Mouse (Mus musculus) heart, postnatal 0 days (tissue): Measurements from ENCODE around the gene Ttc8. TPM values are rescaled to one million over a fixed set of nuclear protein-coding genes. Genes with fewer than 3 reads are reported as not detected.

Experiments
- ATAC-seq: fragments of 200-750 bp; cut with Nextera tagmentation; 2 replicates; pipeline ENCODE4 v1.8.0; 2017; ENCODE audit warnings: low read depth, moderate number of reproducible peaks, moderate library complexity; ENCODE audit not compliant: insufficient read depth
- DNase-seq: peaks from one replicate; pipeline ENCODE4 v3.0.0-alpha.2; 2016; ENCODE audit warnings: low spot score
- H3K27ac ChIP-seq: fragments of 300-500 bp; sonication (generic); 2 replicates; pipeline ENCODE4 v1.5.1; 2014; ENCODE audit warnings: low read depth, mild to moderate bottlenecking
- H3K27me3 ChIP-seq: fragments of 300-500 bp; sonication (generic); 2 replicates; pipeline ENCODE4 v1.6.1; 2014; ENCODE audit warnings: low read length, mixed read lengths; ENCODE audit not compliant: control insufficient read depth, insufficient read depth
- H3K36me3 ChIP-seq: fragments of 300-500 bp; sonication (generic); replicated peaks from 2 replicates; pipeline ENCODE4 v1.6.1; 2014; ENCODE audit warnings: low read length, mixed read lengths; ENCODE audit not compliant: control insufficient read depth, insufficient read depth
- H3K4me1 ChIP-seq: fragments of 300-500 bp; sonication (generic); 2 replicates; pipeline ENCODE4 v1.6.1; 2014; ENCODE audit warnings: antibody characterized with exemption; ENCODE audit not compliant: control insufficient read depth, insufficient read depth
- H3K4me2 ChIP-seq: fragments of 300-500 bp; sonication (generic); 2 replicates; pipeline ENCODE4 v1.6.1; 2014; ENCODE audit warnings: low read depth, mild to moderate bottlenecking, low read length, moderate library complexity
- H3K4me3 ChIP-seq: fragments of 300-500 bp; sonication (generic); 2 replicates; pipeline ENCODE4 v1.5.1; 2014; ENCODE audit warnings: low read depth, low read length
- H3K9ac ChIP-seq: fragments of 300-500 bp; sonication (generic); replicated peaks from 2 replicates; pipeline ENCODE4 v1.6.1; 2014; ENCODE audit warnings: low read depth, low read length, mixed read lengths
- H3K9me3 ChIP-seq: fragments of 300-500 bp; sonication (generic); replicated peaks from 2 replicates; pipeline ENCODE4 v1.6.1; 2016; ENCODE audit warnings: low read length; ENCODE audit not compliant: control insufficient read depth
- CTCF ChIP-seq: IDR thresholded peaks from 2 replicates; pipeline ENCODE4 v1.5.1; 2016; ENCODE audit warnings: antibody characterized with exemption, control low read depth, low read depth
- EP300 ChIP-seq: IDR thresholded peaks from 2 replicates; pipeline ENCODE4 v1.6.1; 2016; ENCODE audit warnings: antibody characterized with exemption, low read depth
- WGBS: fragments of 180-500 bp; shearing (Covaris S2); extraction: QIAGEN DNeasy Blood & Tissue Kit; methylation state at CpG from one replicate; pipeline ENCODE4 v1.1.7; 2014; 5-methylcytosine and 5-hydroxymethylcytosine counted together
- polyA plus RNA-seq: library from polyadenylated mRNA; unstranded; fragments of >200 nt; fragmentation: Nextera tagmentation; extraction: Ambion mirVana; gene quantifications from 2 replicates; pipeline ENCODE4 v1.2.1, GENCODE M21; 2015
- total RNA-seq: library from RNA; depleted of rRNA; stranded (reverse); fragments of >200 nt; gene quantifications from 2 replicates; pipeline ENCODE4 v1.2.3, GENCODE M21; 2014; ENCODE audit warnings: low replicate concordance

Gene Ttc8
- total and polyA plus RNA-seq, 2 experiments from 2014 or later = 8.4 to 9.7 TPM

DNA sequence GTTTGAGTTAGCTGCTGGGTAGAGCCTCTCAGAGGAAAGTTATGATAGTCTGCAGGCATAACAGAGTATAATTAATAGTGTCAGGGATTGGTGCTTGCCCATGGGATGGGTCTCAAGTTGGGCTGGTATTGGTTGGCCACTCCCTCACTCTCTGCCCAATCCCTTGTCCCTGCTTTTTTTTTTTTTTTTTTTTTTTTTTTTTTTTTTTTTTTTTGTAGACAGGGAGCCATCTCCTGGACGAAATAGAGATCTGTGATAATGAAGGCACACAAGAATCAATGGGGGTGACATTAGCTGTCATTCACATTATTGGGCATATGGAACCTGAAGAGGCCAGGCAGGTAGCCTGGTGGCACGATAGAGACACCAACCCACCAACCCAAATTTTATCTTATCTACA lies 79.9 kb downstream of the Ttc8 start:
- no peak for TF ChIP-seq CTCF
- no peak for TF ChIP-seq EP300
- no peak overlapping the region for H3K9ac ChIP-seq
- ATAC-seq (no peak), DNase-seq (no peak)
- WGBS = 56% methylated on average over 2 of the region's 2 CpGs
- no peaks in the 10 kb centered on the region for H3K36me3 ChIP-seq
- no peaks in the 10 kb centered on the region for H3K27me3 ChIP-seq
- H3K4me2 ChIP-seq = no peak overlapping the region
- no peaks in the 10 kb centered on the region for H3K9me3 ChIP-seq
- no peak overlapping the region for H3K4me3 ChIP-seq
- no peaks in the 10 kb centered on the region for H3K4me1 ChIP-seq
- no peak overlapping the region for H3K27ac ChIP-seq

- ATAC-seq = no peak
- no peak overlapping the region for H3K4me2 ChIP-seq
- WGBS = 60% methylated on average over 4 of the region's 4 CpGs
- no peak overlapping the region for H3K9ac ChIP-seq
- no peaks in the 10 kb centered on the region for H3K4me1 ChIP-seq
- H3K27ac ChIP-seq = no peak overlapping the region
- no peaks in the 10 kb centered on the region for H3K36me3 ChIP-seq
- TF ChIP-seq EP300 (no peak), CTCF (no peak)
- no peaks in the 10 kb centered on the region for H3K27me3 ChIP-seq
- H3K4me3 ChIP-seq = no peak overlapping the region
- no peak for DNase-seq
- H3K9me3 ChIP-seq = no peaks in the 10 kb centered on the region
These were observed 82.7 kb downstream of the Ttc8 start for GRCm38 (mm10) chr12:99003046-99003445.

DNA sequence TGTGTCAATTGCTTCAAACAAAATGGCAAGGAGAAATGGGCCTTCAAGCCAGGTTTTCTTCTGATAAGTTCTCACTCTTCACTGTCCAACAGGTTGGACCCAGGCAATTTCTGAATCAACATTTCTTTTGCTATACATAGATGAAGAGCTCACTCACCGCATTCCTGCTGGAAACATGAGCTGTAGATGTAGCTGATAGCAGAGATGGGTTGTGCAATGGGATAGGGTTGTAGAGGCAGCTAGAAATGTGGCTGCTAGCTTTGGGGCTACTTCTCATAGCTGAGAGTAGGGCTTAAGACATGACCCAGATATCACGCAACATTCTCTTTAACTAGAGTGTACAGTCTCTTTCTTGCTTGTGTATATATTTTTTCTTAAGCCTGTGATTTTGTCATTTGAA lies 84.4 kb downstream of the Ttc8 start:
- TF ChIP-seq CTCF (no peak), EP300 (no peak)
- H3K27me3 ChIP-seq = no peaks in the 10 kb centered on the region
- no peak overlapping the region for H3K27ac ChIP-seq
- DNase-seq (no peak), ATAC-seq (no peak)
- H3K9me3 ChIP-seq = no peaks in the 10 kb centered on the region
- H3K9ac ChIP-seq = no peak overlapping the region
- H3K36me3 ChIP-seq = no peaks in the 10 kb centered on the region
- H3K4me2 ChIP-seq = no peak overlapping the region
- no peak overlapping the region for H3K4me3 ChIP-seq
- 84% methylated on average over 2 of the region's 2 CpGs for WGBS
- H3K4me1 ChIP-seq = no peaks in the 10 kb centered on the region

- Histone ChIP-seq H3K4me2 (no peak overlapping the region), H3K4me3 (no peak overlapping the region), H3K9me3 (no peaks in the 10 kb centered on the region), H3K27ac (no peak overlapping the region), H3K36me3 (no peaks in the 10 kb centered on the region), H3K9ac (no peak overlapping the region), H3K27me3 (no peaks in the 10 kb centered on the region), H3K4me1 (no peaks in the 10 kb centered on the region)
- no peak for TF ChIP-seq EP300
- TF ChIP-seq CTCF = no peak
- 76% methylated on average over 1 of the region's 1 CpGs for WGBS
- no peak for ATAC-seq
- DNase-seq = no peak
These were observed 88.4 kb downstream of the Ttc8 start for GRCm38 (mm10) chr12:99008786-99009185.

GRCm38 (mm10) chr12:99009430-99009829 lies 89.1 kb downstream of the Ttc8 start:
- Histone ChIP-seq H3K4me3 (no peak overlapping the region), H3K4me1 (no peaks in the 10 kb centered on the region), H3K9me3 (no peaks in the 10 kb centered on the region), H3K4me2 (no peak overlapping the region), H3K27me3 (no peaks in the 10 kb centered on the region), H3K36me3 (no peaks in the 10 kb centered on the region), H3K9ac (no peak overlapping the region), H3K27ac (no peak overlapping the region)
- TF ChIP-seq EP300 (no peak), CTCF (no peak)
- ATAC-seq (no peak), DNase-seq (no peak)
- 75% methylated on average over 4 of the region's 4 CpGs for WGBS

DNA sequence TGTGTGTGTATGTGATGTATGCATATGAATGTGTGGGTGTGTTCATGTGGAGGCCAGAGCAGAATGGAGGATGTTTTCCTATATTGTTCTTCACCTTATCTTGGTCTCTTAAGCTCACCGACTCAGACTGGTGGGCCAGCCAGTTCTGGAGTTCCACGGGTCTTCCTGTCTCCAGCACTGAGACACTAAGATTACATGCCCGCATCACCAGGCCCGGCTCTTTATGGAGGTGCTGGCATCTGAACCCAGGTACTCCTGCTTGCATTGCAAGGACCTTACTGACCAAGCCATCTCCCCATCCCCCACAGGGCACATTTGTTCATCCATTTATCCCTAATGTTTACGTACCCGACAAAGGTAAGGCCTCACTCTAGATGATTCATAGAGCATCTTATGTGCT lies 89.7 kb downstream of the Ttc8 start:
- no peak for TF ChIP-seq CTCF
- TF ChIP-seq EP300 = no peak
- ATAC-seq = no peak
- no peak overlapping the region for H3K4me3 ChIP-seq
- no peaks in the 10 kb centered on the region for H3K9me3 ChIP-seq
- no peaks in the 10 kb centered on the region for H3K27me3 ChIP-seq
- no peak for DNase-seq
- no peaks in the 10 kb centered on the region for H3K36me3 ChIP-seq
- H3K9ac ChIP-seq = no peak overlapping the region
- 74% methylated on average over 6 of the region's 6 CpGs for WGBS
- no peak overlapping the region for H3K4me2 ChIP-seq
- no peak overlapping the region for H3K27ac ChIP-seq
- H3K4me1 ChIP-seq = no peaks in the 10 kb centered on the region
